Mouse (Mus musculus) lung, embryonic 14.5 days (tissue): ENCODE measurements around the gene Mapt. TPM values are rescaled to one million over a fixed set of nuclear protein-coding genes. Genes with fewer than 3 reads are reported as not detected.
"Not testable (repeated sequence)": the region's sequence is repeated elsewhere in the genome, so short reads cannot be mapped to it uniquely, and the experiment has no call there.

Source experiments
- ATAC-seq: fragments of 200-750 bp; cut with Nextera tagmentation; 2 replicates; pipeline ENCODE4 v1.8.0; 2017; ENCODE audit warnings: mild to moderate bottlenecking, moderate TSS enrichment, moderate library complexity; ENCODE audit not compliant: insufficient read depth
- DNase-seq: peaks from one replicate; pipeline ENCODE4 v3.0.0-alpha.2; 2015
- H3K27ac ChIP-seq: fragments of 300-500 bp; sonication (generic); 2 replicates; pipeline ENCODE4 v1.5.1; 2014; ENCODE audit warnings: low read depth, mild to moderate bottlenecking, moderate library complexity
- H3K27me3 ChIP-seq: fragments of 300-500 bp; sonication (generic); 2 replicates; pipeline ENCODE4 v1.6.1; 2014; ENCODE audit warnings: low read length, control low read depth; ENCODE audit not compliant: insufficient read depth
- H3K36me3 ChIP-seq: fragments of 300-500 bp; sonication (generic); 2 replicates; pipeline ENCODE4 v1.6.1; 2014; ENCODE audit warnings: control low read depth; ENCODE audit not compliant: insufficient read depth
- H3K4me1 ChIP-seq: fragments of 300-500 bp; sonication (generic); 2 replicates; pipeline ENCODE4 v1.6.1; 2014; ENCODE audit warnings: antibody characterized with exemption, control low read depth; ENCODE audit not compliant: insufficient read depth
- H3K4me2 ChIP-seq: fragments of 300-500 bp; sonication (generic); 2 replicates; pipeline ENCODE4 v1.6.1; 2014; ENCODE audit warnings: mild to moderate bottlenecking
- H3K4me3 ChIP-seq: fragments of 300-500 bp; sonication (generic); 2 replicates; pipeline ENCODE4 v1.5.1; 2014; ENCODE audit warnings: low read depth, low read length
- H3K9ac ChIP-seq: fragments of 300-500 bp; sonication (generic); 2 replicates; pipeline ENCODE4 v1.6.1; 2014
- H3K9me3 ChIP-seq: fragments of 300-500 bp; sonication (generic); 2 replicates; pipeline ENCODE4 v1.6.1; 2016; ENCODE audit warnings: low read depth, low read length, control low read depth
- CTCF ChIP-seq: IDR thresholded peaks from 2 replicates; pipeline ENCODE4 v1.5.1; 2016; ENCODE audit warnings: antibody characterized with exemption, low read depth
- WGBS: fragments of 180-500 bp; shearing (Covaris S2); extraction: QIAGEN DNeasy Blood & Tissue Kit; methylation state at CpG from one replicate; pipeline ENCODE4 v1.1.7; 2014; 5-methylcytosine and 5-hydroxymethylcytosine counted together
- polyA plus RNA-seq: library from polyadenylated mRNA; unstranded; fragments of >200 nt; fragmentation: Nextera tagmentation; extraction: Ambion mirVana; gene quantifications from 2 replicates; pipeline ENCODE4 v1.2.1, GENCODE M21; 2014

The Mapt gene
- polyA plus RNA-seq, 1 experiment from 2014 or later = 2.5 TPM

DNA sequence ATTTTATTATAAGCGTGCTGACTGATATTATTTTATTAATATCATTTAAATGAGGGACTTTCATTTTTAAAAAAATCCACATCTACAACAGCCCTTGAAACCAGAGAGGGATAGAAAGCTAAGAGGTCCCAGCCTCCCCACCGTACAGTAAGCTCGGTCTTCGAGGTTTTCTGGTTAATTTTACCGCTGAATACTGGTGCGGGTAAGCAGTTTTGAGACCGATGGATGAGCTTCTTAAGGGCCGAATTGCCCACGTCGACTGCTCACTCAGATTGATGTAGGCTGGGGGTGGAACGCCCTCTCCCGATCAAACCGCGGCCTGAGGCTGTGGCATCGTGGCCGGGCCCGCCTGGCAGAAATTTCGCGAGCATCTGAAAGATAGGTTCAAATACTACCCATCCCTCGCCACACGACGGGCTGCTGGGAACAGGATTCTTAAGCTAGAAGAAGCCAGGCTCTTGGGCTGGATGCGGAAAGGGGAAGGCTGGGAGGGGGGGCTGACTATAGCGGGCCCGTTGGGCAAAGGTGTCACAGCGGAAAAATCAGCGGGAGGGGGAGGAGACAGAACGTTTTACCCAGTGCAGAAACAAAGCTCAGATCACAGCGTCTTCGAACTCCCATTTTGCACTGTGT, 2.5 kb downstream of the Mapt start:
- no peak for TF ChIP-seq CTCF
- Histone ChIP-seq H3K9ac (no peak overlapping the region), H3K4me2 (0 out of 2 replicates have a peak overlapping the region, but pooled peaks have one; percentile 21), H3K4me3 (no peak overlapping the region; the same call in 1 of the 2 replicates), H3K27me3 (peaks cover 60% of the 10 kb centered on the region), H3K27ac (no peak overlapping the region), H3K9me3 (no peaks in the 10 kb centered on the region), H3K4me1 (no peaks in the 10 kb centered on the region), H3K36me3 (no peaks in the 10 kb centered on the region)
- no peak for DNase-seq
- 4% methylated on average over 30 of the region's 30 CpGs for WGBS
- ATAC-seq = no peak

DNA sequence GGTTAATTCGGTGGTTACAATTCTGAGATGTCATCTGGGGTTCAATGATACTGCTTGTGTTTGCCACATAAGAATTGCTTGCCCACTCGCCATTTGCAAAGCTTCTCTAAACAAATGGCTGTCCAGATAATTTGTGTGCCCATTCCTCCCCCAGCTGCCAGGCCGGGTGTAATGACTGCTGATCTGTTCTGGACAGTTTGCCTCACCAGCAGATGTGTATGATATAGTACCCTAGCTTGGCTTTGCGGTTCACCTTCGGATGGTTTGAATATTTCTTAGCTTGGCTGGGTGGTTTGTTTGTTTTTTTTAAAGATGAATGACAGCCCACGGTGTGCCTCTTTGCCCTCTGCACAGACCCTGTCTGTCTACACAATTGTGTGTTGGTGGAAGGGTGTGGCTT, 3.5 kb downstream of the Mapt start:
- DNase-seq = no peak

DNA sequence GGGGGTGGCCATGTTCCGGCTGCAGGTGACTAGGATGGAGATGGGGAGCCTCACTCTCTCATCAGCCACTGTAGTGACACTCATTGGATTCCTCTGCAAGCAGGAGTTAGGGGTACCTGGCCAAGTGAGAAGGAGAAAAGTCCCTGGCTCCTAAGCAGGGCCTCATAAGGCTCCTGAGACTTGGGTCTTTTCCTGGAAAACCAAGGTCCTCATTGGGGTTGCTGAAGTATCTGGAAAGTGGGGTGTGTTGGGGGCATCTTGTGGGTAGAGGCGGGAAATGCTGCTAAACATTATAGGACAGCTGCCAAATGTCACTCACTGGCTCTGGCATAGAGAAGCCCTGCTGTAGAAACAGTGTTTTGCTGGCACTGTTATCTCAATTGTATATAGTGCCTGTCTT, 4.7 kb downstream of the Mapt start:
- Histone ChIP-seq H3K9me3 (no peaks in the 10 kb centered on the region), H3K4me2 (no peak overlapping the region), H3K27ac (no peak overlapping the region), H3K4me3 (no peak overlapping the region), H3K27me3 (peaks cover 54% of the 10 kb centered on the region), H3K4me1 (no peaks in the 10 kb centered on the region), H3K36me3 (no peaks in the 10 kb centered on the region), H3K9ac (no peak overlapping the region)
- ATAC-seq (no peak), DNase-seq (no peak)
- TF ChIP-seq CTCF = no peak
- WGBS = 34% methylated on average over 2 of the region's 2 CpGs

More for the DNA sequence above, 3.5 kb downstream of the Mapt start:
- H3K9ac ChIP-seq = no peak overlapping the region
- H3K4me1 ChIP-seq = no peaks in the 10 kb centered on the region
- no peak overlapping the region for H3K27ac ChIP-seq
- H3K9me3 ChIP-seq = no peaks in the 10 kb centered on the region
- no peak overlapping the region for H3K4me3 ChIP-seq
- no peak for TF ChIP-seq CTCF
- 14% methylated on average over 6 of the region's 6 CpGs for WGBS
- H3K4me2 ChIP-seq = no peak overlapping the region
- H3K36me3 ChIP-seq = no peaks in the 10 kb centered on the region
- peaks cover 60% of the 10 kb centered on the region for H3K27me3 ChIP-seq
- no peak for ATAC-seq

DNA sequence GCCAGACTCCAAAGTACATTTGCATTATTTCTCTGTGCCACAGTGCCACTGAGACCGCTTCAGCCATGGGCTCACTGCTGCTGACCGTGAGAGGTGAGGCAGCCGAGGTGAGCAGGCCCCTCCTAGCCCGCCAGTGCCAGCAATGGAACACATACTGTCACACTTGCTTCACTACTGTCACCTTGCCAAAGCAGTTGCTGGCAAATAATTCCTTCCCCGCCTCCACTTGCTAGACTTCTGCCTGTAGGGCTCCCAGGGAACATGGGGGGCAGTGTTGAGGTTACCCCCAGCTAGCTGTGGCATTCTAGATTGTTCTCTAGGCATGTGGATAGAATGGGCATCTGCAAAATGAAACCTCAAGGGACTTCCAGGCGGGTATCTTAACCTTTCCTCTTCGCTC, 6.0 kb downstream of the Mapt start:
- H3K4me3 ChIP-seq = no peak overlapping the region
- H3K4me1 ChIP-seq = no peaks in the 10 kb centered on the region
- H3K27me3 ChIP-seq = peaks cover 44% of the 10 kb centered on the region
- DNase-seq (no peak), ATAC-seq (no peak)
- no peaks in the 10 kb centered on the region for H3K9me3 ChIP-seq
- H3K36me3 ChIP-seq = no peaks in the 10 kb centered on the region
- H3K27ac ChIP-seq = no peak overlapping the region
- no peak for TF ChIP-seq CTCF
- H3K9ac ChIP-seq = no peak overlapping the region
- 68% methylated on average over 7 of the region's 7 CpGs for WGBS
- no peak overlapping the region for H3K4me2 ChIP-seq

DNA sequence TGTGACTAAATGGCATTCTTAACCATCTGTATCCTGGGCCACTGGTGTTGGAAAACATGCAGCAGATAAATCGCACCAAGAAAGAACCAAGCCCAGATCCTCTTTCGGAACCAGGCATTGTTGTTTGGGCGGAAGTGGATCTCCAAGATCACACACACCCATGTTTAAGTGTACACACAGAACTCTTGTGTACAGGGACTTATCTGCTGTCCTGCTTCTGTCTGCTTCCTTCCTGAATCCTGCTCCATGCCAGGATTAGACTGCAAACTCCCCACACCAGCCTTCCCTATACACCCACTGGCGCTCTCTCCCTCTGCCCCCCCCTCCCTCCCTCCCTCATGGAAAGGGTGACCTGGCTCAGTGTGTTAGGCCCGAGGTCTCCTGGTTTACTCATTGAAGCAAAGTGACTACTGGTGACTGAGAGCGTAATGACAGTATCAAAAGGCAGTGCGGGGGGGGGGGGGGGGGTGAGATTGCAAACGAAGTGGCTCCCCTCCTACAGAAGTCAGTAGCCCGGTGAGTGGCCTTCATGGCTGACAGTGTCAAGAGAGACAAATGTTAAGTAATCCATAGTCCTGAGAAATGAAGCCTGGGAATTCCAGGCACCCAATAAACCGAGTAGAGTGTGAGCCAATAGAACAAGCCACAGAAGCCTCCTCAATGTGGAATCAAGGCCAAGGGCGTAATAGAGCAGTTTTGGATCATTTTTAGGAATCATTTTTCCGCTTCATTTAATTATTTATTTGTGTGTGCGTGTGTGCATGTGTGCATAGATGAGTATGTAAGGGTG, 7.0 kb downstream of the Mapt start:
- no peaks in the 10 kb centered on the region for H3K4me1 ChIP-seq
- no peak for ATAC-seq
- H3K27me3 ChIP-seq = peaks cover 35% of the 10 kb centered on the region
- H3K36me3 ChIP-seq = no peaks in the 10 kb centered on the region
- H3K9ac ChIP-seq = no peak overlapping the region
- WGBS = 52% methylated on average over 13 of the region's 13 CpGs
- DNase-seq = no peak
- H3K4me2 ChIP-seq = no peak overlapping the region
- no peak overlapping the region for H3K4me3 ChIP-seq
- no peak for TF ChIP-seq CTCF
- no peak overlapping the region for H3K27ac ChIP-seq
- H3K9me3 ChIP-seq = no peaks in the 10 kb centered on the region

DNA sequence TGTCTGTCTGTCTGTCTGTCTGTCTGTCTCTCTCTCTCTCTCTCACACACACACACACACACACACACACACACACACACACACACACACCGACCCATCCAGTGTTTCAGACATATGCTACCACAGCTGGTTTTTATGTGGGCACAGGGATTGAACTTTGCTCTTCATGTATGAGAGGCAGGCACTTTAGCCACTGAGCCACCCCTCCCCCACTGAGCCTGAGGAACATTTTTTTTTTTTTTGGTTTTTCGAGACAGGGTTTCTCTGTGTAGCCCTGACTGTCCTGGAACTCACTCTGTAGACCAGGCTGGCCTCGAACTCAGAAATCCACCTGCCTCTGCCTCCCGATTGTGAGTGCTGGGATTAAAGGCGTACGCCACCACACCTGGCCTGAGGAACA, 14.3 kb downstream of the Mapt start:
- ATAC-seq, DNase-seq, H3K4me2 ChIP-seq, H3K27ac ChIP-seq, H3K4me1 ChIP-seq, H3K27me3 ChIP-seq, H3K36me3 ChIP-seq, H3K9ac ChIP-seq, H3K4me3 ChIP-seq, H3K9me3 ChIP-seq: not testable (repeated sequence)
- WGBS = 74% methylated on average over 6 of the region's 6 CpGs

DNA sequence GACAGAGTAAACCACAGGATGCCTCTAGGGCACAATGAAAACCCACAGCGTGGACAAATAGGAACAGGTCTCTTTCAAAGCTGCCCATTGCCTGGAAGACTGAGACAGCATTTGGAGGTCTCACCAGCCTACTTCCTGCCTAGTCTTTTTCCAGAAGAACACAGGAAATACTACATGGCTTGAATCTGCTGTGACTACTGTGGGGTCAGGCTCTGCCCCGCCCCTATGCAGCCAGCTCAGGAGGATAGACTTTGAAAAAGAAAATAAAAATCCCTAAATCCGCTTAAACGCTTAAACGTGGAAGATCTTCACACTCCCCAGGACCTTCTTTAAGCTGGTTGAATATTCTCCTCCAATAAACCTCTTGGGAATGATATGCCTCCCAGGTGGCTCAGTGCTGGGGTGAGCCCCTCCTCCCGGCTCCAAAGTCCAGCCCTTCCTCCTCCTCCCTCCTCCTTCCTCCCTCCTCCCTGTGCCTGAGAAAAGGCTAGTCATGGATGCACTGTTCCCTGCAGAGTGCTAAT, 15.0 kb downstream of the Mapt start:
- Histone ChIP-seq H3K9me3 (no peaks in the 10 kb centered on the region), H3K36me3 (no peaks in the 10 kb centered on the region), H3K4me3 (no peak overlapping the region), H3K4me1 (no peaks in the 10 kb centered on the region), H3K9ac (no peak overlapping the region), H3K27me3 (no peaks in the 10 kb centered on the region), H3K27ac (peak overlapping the region; percentile 54; the same call in 1 of the 2 replicates), H3K4me2 (peak overlapping the region; percentile 24)
- DNase-seq (peak; percentile 32), ATAC-seq (peak; percentile 62; the same call in 1 of the 2 replicates)
- no peak for TF ChIP-seq CTCF
- 15% methylated on average over 6 of the region's 6 CpGs for WGBS
